Mouse (Mus musculus) activated CD4-positive, CD25-positive, alpha-beta regulatory T cell (primary cell): Measurements from ENCODE around the gene Prok2. TPM values are rescaled to one million over a fixed set of nuclear protein-coding genes. Genes with fewer than 3 reads are reported as not detected.

Experiments used
- polyA plus RNA-seq, 2 experiments: library from polyadenylated mRNA; unstranded; fragments of 100-300 nt; shearing (Covaris generic); gene quantifications; one replicate each; pipeline ENCODE4 v1.2.1; 2017

The Prok2 gene
- polyA plus RNA-seq, result not detected

GRCm38 (mm10) chr6:99725971-99726561 lies at the start of gene Prok2:
TSS of gene Prok2 (minus strand) at chr6:99726392.

GRCm38 (mm10) chr6:99692206-99692915 lies 33.8 kb downstream of the Prok2 start, which contains the start of gene Gpr27:
TSS of gene Gpr27 (plus strand) at chr6:99692679.

DNA sequence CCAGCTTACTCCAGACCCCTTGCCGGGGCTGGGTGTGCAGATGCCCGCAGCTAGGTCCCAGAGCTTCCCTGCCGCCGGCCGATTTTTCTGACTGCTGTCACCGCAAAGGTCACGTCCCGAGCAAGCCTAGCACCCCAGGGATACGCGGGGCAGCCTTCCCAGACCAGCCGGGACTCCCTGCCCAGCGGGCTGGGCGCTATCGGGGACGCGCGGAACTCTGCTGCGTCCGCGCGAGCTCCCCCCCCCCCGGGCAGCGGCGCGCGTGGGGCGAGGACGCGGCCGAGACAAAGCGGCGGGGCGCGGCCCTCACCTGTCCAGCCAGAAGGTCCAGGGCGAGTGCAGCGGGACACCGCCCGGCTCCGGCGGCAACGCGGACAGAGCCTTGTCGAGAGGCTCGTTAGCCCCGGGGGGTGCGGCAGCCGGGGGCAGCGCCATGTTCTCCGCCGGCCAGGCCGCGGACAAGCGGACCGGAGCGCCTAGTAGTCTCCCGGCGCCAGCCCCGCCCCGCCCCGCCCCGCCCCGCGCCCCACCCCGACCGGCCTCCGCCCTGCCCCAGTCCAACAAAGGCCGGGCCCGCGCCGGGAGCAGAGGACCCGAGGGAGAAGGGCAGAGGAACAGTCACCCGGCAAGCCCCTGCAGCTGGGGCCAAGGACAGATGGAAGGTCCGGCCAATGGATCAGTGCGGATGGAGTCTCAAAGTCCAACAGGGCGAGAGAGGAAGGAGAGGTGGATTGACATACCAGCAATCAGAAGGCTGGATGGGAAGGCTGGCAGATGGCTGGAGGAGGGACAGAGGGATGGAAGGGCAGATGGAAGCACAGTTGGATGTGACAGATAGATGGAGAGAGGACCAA lies 59.6 kb downstream of the Prok2 start, which contains the start of the genes Eif4e3 and Gm20696:
Gene Eif4e3 (minus strand): TSS at position 454 of the 854 bp plus-strand sequence.
Gene Gm20696 (minus strand): TSS at position 480 of the 854 bp plus-strand sequence.

Other genes starting within 250 kb of the Prok2 start
- 100 to 1,000 TPM; 199 to 341 TPM for gene Foxp1, start 203.7 kb downstream of the Prok2 start, polyA plus RNA-seq
- gene Eif4e3, start 59.6 kb downstream of the Prok2 start, polyA plus RNA-seq, result 10 to 100 TPM; 33.6 to 51.4 TPM
- gene Gm20696, start 59.6 kb downstream of the Prok2 start, polyA plus RNA-seq, result 10 to 100 TPM in 1 of 2 experiments, 1 to 10 TPM in 1; 8.1 to 15.7 TPM
- gene Gpr27, start 33.7 kb downstream of the Prok2 start, polyA plus RNA-seq, result not detected